Mouse (Mus musculus) gonadal fat pad, adult 2 months (tissue): ENCODE results near the gene A730071L15Rik. TPM values are rescaled to one million over a fixed set of nuclear protein-coding genes. Genes with fewer than 3 reads are reported as not detected.

Experiments
- DNase-seq: peaks from one replicate; pipeline ENCODE4 v3.0.0-alpha.2; 2012; ENCODE audit warnings: low read depth
- polyA plus RNA-seq: library from polyadenylated mRNA; depleted of rRNA; stranded (reverse); fragments of >200 nt; gene quantifications from 2 replicates; pipeline ENCODE4 v1.2.3, GENCODE M21; 2012; rRNA removed

The A730071L15Rik gene
- polyA plus RNA-seq, result 0.16 and 0.19 TPM in 2 replicates

GRCm38 (mm10) chr11:6199410-6200086 is at the start of gene A730071L15Rik:
Gene A730071L15Rik (plus strand): TSS chr11:6200029.
- DNase-seq, result no peak

GRCm38 (mm10) chr11:6152864-6153263 is 47.0 kb upstream of the A730071L15Rik start:
- no peak for DNase-seq

GRCm38 (mm10) chr11:6154211-6154701 is 45.6 kb upstream of the A730071L15Rik start:
- no peak for DNase-seq

- DNase-seq, result no peak
Measured at GRCm38 (mm10) chr11:6156651-6157050, 43.2 kb upstream of the A730071L15Rik start.

- DNase-seq, result no peak
Measured at GRCm38 (mm10) chr11:6157119-6157518, 42.7 kb upstream of the A730071L15Rik start.

- DNase-seq, result no peak
Measured at GRCm38 (mm10) chr11:6158515-6158914, 41.3 kb upstream of the A730071L15Rik start.

- no peak for DNase-seq
Measured at GRCm38 (mm10) chr11:6159704-6160275, 40.0 kb upstream of the A730071L15Rik start.

GRCm38 (mm10) chr11:6160663-6161271 is 39.1 kb upstream of the A730071L15Rik start:
- DNase-seq, result no peak

- DNase-seq, result no peak
Measured at GRCm38 (mm10) chr11:6161549-6161948, 38.3 kb upstream of the A730071L15Rik start.

- no peak for DNase-seq
Measured at GRCm38 (mm10) chr11:6163062-6163461, 36.8 kb upstream of the A730071L15Rik start.

GRCm38 (mm10) chr11:6163706-6164105 is 36.1 kb upstream of the A730071L15Rik start:
- DNase-seq, result no peak

GRCm38 (mm10) chr11:6164781-6165180 is 35.0 kb upstream of the A730071L15Rik start:
- no peak for DNase-seq

- no peak for DNase-seq
Measured at GRCm38 (mm10) chr11:6165391-6166081, 34.3 kb upstream of the A730071L15Rik start.

GRCm38 (mm10) chr11:6166351-6166750 is 33.5 kb upstream of the A730071L15Rik start:
- DNase-seq, result no peak

- DNase-seq, result no peak
Measured at GRCm38 (mm10) chr11:6169041-6169663, 30.7 kb upstream of the A730071L15Rik start.

- no peak for DNase-seq
Measured at GRCm38 (mm10) chr11:6174719-6175118, 25.1 kb upstream of the A730071L15Rik start.

GRCm38 (mm10) chr11:6175506-6175905 is 24.3 kb upstream of the A730071L15Rik start:
- DNase-seq, result no peak

GRCm38 (mm10) chr11:6177781-6178420 is 21.9 kb upstream of the A730071L15Rik start:
- no peak for DNase-seq

GRCm38 (mm10) chr11:6178673-6179166 is 21.1 kb upstream of the A730071L15Rik start:
- no peak for DNase-seq

- DNase-seq, result no peak
Measured at GRCm38 (mm10) chr11:6179194-6179593, 20.6 kb upstream of the A730071L15Rik start.

GRCm38 (mm10) chr11:6180811-6181399 is 18.9 kb upstream of the A730071L15Rik start:
- no peak for DNase-seq
